Mouse (Mus musculus): ENCODE data around the gene Arrdc5. TPM values are rescaled to one million over a fixed set of nuclear protein-coding genes. Genes with fewer than 3 reads are reported as not detected.

Gene Arrdc5
- not detected in 2 replicates for total RNA-seq (2012; rRNA removed)
- polyA plus RNA-seq (2012; ENCODE audit: insufficient read depth in 1 of 2, insufficient read length in 2 of 2, low read depth in 1 of 2, low replicate concordance in 2 of 2, missing spikeins in 1 of 2): not detected

DNA sequence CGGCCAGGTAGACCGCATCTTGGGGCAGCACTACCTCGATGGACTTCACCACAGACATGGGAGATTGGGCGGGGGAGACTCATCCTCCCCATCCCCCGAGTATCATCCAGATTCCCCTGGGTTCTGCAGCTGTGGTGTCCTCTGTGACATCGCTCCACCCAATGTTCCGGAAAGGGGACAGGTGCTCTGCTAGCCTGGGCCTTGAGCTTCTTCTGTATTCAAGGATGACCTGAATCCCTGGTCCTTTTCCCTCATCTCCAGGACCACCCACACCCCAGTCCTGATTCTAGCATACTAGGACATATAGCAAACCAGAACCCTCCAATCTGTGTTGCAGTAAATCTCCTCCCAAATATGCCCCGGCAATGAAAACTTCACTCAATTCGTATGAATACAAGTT lies at the start of gene Arrdc5:
Gene Arrdc5 (minus strand): TSS at position 101 of the 400 bp plus-strand sequence.
- Histone ChIP-seq H3K4me1 (ENCODE audit: control insufficient read depth in 1 of 2, insufficient read depth in 2 of 2, low read length in 2 of 2) (peaks cover 0 to 13% of the 10 kb centered on the region in 2 experiments; a peak in 2 of 4 replicates), H3K27me3 (ENCODE audit: control insufficient read depth in 1 of 2, insufficient read depth in 2 of 2, low read length in 2 of 2) (no peaks in the 10 kb centered on the region), H3K9me3 (replicated peaks; ENCODE audit: insufficient read depth, low read length) (no peaks in the 10 kb centered on the region), H3K4me3 (ENCODE audit: control insufficient read depth in 1 of 2, insufficient read depth in 1 of 2, low read depth in 2 of 2, low read length in 2 of 2) (no peak within 1 kb of the TSS), H3K79me2 (ENCODE audit: control insufficient read depth, insufficient read depth, low read length, poor library complexity) (peaks cover 17% of the 10 kb centered on the region), H3K27ac (ENCODE audit: control insufficient read depth, low read depth, low read length) (no peak within 1 kb of the TSS), H3K36me3 (ENCODE audit: control insufficient read depth in 1 of 2, insufficient read depth in 2 of 2, low read length in 2 of 2) (peaks cover 0 to 2% of the 10 kb centered on the region in 2 experiments; a peak in 2 of 4 replicates), H3K9ac (ENCODE audit: control insufficient read depth, low read depth, low read length, poor library complexity, severe bottlenecking) (no peak within 1 kb of the TSS)
- DNase-seq (ENCODE audit: low read depth, low spot score): no peak
- TF ChIP-seq ZNF384 (IDR thresholded peaks at IDR 0.05; ENCODE audit: low read depth, low read length): no peak
- TF ChIP-seq JUND (IDR thresholded peaks at IDR 0.05; ENCODE audit: low read depth, low read length): no peak
- TF ChIP-seq MEF2A (IDR thresholded peaks at IDR 0.05; ENCODE audit: extremely low read depth, insufficient replicate concordance, low read depth, low read length, poor library complexity, severe bottlenecking): no peak
- no peak for TF ChIP-seq UBTF (IDR thresholded peaks at IDR 0.05; ENCODE audit: borderline replicate concordance, insufficient read depth, low read depth, low read length)
- no peak for TF ChIP-seq TBP (IDR thresholded peaks at IDR 0.05; ENCODE audit: low read depth, low read length)
- TF ChIP-seq MYB (IDR thresholded peaks at IDR 0.05; ENCODE audit: low read depth, low read length): no peak
- TF ChIP-seq EP300 (IDR thresholded peaks at IDR 0.05; ENCODE audit: low read depth in 1 of 2, low read length in 2 of 2): no peak
- TF ChIP-seq CHD2 (IDR thresholded peaks at IDR 0.05; ENCODE audit: low read length): no peak
- no peak for TF ChIP-seq CHD1 (IDR thresholded peaks at IDR 0.05; ENCODE audit: low read depth, low read length)
- no peak for TF ChIP-seq MAZ (IDR thresholded peaks at IDR 0.05; ENCODE audit: low read depth, low read length)
- no peak for TF ChIP-seq KAT2A (conservative IDR thresholded peaks at IDR 0.05; ENCODE audit: low read depth, low read length)
- TF ChIP-seq CTCF (IDR thresholded peaks at IDR 0.05 in 2 of 3, conservative IDR thresholded peaks at IDR 0.05 in 1 of 3; ENCODE audit: control insufficient read depth in 1 of 3, insufficient read depth in 1 of 3, low read depth in 2 of 3, low read length in 3 of 3, poor library complexity in 1 of 3, severe bottlenecking in 1 of 3): no peak
- no peak for TF ChIP-seq HCFC1 (IDR thresholded peaks at IDR 0.05; ENCODE audit: low read depth, low read length)
- TF ChIP-seq TCF12 (IDR thresholded peaks at IDR 0.05; ENCODE audit: low read depth, low read length): no peak
- no peak for TF ChIP-seq USF1 (IDR thresholded peaks at IDR 0.05; ENCODE audit: low read depth, low read length)
- no peak for TF ChIP-seq ZKSCAN1 (IDR thresholded peaks at IDR 0.05; ENCODE audit: low read depth, low read length)

DNA sequence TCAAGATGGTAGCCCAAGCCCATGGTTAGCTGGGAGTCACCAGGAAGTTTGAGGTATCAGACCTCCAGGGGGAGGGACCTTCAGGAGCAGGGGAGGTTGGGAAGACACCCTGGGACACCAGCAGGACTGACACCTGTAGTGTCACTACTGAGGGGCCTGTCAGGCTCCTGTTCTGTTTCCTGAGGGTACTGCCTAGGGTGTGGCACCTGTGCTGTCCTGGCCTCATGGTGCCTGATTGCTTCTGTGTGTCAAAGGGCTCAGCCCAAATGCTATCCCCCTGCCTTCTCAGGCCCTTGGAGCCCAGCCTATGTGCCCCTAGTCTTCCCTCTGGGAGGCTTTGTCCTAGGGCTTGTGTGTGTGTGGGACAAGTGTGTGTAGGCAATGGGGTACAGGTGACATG lies 48.5 kb upstream of the Arrdc5 start:
- DNase-seq (ENCODE audit: low read depth, low spot score): no peak
- H3K9ac ChIP-seq (ENCODE audit: control insufficient read depth, low read depth, low read length, poor library complexity, severe bottlenecking): no peak overlapping the region
- no peaks in the 10 kb centered on the region for H3K27me3 ChIP-seq (ENCODE audit: control insufficient read depth in 1 of 2, insufficient read depth in 2 of 2, low read length in 2 of 2)
- no peaks in the 10 kb centered on the region for H3K9me3 ChIP-seq (replicated peaks; ENCODE audit: insufficient read depth, low read length)
- no peaks in the 10 kb centered on the region for H3K36me3 ChIP-seq (ENCODE audit: control insufficient read depth in 1 of 2, insufficient read depth in 2 of 2, low read length in 2 of 2)
- H3K79me2 ChIP-seq (ENCODE audit: control insufficient read depth, insufficient read depth, low read length, poor library complexity): no peaks in the 10 kb centered on the region
- no peaks in the 10 kb centered on the region for H3K4me1 ChIP-seq (ENCODE audit: control insufficient read depth in 1 of 2, insufficient read depth in 2 of 2, low read length in 2 of 2)
- no peak overlapping the region for H3K27ac ChIP-seq (ENCODE audit: control insufficient read depth, low read depth, low read length)
- H3K4me3 ChIP-seq (ENCODE audit: control insufficient read depth in 1 of 2, insufficient read depth in 1 of 2, low read depth in 2 of 2, low read length in 2 of 2): no peak overlapping the region
- TF ChIP-seq CHD1 (IDR thresholded peaks at IDR 0.05; ENCODE audit: low read depth, low read length): no peak
- no peak for TF ChIP-seq MAFK (IDR thresholded peaks at IDR 0.05; ENCODE audit: borderline replicate concordance, low read depth, low read length)
- no peak for TF ChIP-seq GABPA (IDR thresholded peaks at IDR 0.05; ENCODE audit: low read depth, low read length)
- no peak for TF ChIP-seq MYB (IDR thresholded peaks at IDR 0.05; ENCODE audit: low read depth, low read length)
- no peak for TF ChIP-seq MAZ (IDR thresholded peaks at IDR 0.05; ENCODE audit: low read depth, low read length)

Data from MEL (cell line).